Mouse (Mus musculus): ENCODE measurements around the gene Aipl1.

DNA sequence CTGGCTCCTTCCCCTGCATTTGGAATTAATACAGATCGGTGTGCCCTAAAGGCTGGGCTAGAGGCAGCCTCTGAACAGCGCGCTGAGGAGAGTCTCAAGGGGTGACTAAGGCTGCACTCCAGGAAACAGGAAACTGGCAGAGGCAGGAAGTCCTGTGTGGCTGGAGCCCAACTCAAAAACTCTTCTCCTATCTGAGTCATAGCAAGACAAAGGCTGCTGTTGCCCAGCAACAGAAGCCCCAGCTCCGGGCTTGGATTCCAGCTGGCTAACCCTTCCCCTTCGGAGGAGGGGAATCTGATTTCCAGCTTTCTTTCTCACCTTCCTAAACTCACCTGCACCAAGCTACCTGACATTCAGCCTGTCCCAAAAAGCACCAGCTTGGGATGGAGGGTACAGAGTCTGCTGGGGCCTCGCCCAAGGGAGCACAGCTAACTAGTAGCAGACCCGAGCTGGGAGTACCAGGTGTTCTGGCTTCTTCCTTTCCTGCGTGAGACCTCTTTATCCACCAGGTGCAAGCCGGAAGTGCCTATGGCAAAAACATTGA lies 41.3 kb downstream of the Aipl1 start:
- TF ChIP-seq CTCF (IDR thresholded peaks at IDR 0.05; ENCODE audit: borderline replicate concordance, insufficient read depth, low read depth, low read length) (no peak), POLR2A (IDR thresholded peaks at IDR 0.05; ENCODE audit: borderline replicate concordance, insufficient read depth, low read length) (no peak)
